Comparison of ENCODE assay signal across 7 mouse cellular contexts in genomic region chr11:50174730-50175187, GRCm38 (mm10). TPM values are rescaled to one million over a fixed set of nuclear protein-coding genes. Genes with fewer than 3 reads are reported as not detected.
A peak's percentile ranks its signal among the peaks of the same experiment; 100 is the strongest.
DNase-seq lines count a peak whose midpoint lies in the region; ATAC-seq and TF ChIP-seq lines count a peak whose summit lies in the region.

No protein-coding gene starts in this region.

- no peaks in the 10 kb centered on the region for H3K27me3 ChIP-seq in midbrain, embryonic 10.5 days (ENCODE audit: low read depth, poor library complexity, severe bottlenecking)

- peak; percentile 100 for ATAC-seq in common myeloid progenitor, adult 5-6 weeks (replicated peaks; ENCODE audit: low read depth, poor library complexity, severe bottlenecking)

- H3K36me3 ChIP-seq in midbrain, embryonic 10.5 days = peaks cover 39% of the 10 kb centered on the region

- intact Hi-C loops in gastrocnemius, adult 2 months (cut with DNase I) = loop anchor here (2.0 kb wide), 2 partner anchors 36 to 44 kb away; partner anchors contain the start of genes Mgat4b, Sqstm1 and Tbc1d9b
- intact Hi-C loops in left cerebral cortex, postnatal 25 days (cut with DNase I) = no loop called here

- under 1% methylated on average over 27 of the region's 27 CpGs for WGBS in midbrain, embryonic 10.5 days

- no peaks in the 10 kb centered on the region for H3K9me3 ChIP-seq in midbrain, embryonic 10.5 days (replicated peaks)

- TF ChIP-seq CTCF in gastrocnemius, adult 2 months (IDR thresholded peaks at IDR 0.05) = no peak

- peak overlapping the region; percentile 89 for H3K4me3 ChIP-seq in gastrocnemius, adult 2 months
- H3K4me3 ChIP-seq in midbrain, embryonic 10.5 days = peak overlapping the region; percentile 66

- peak; percentile 99 for DNase-seq in adipocyte (ENCODE audit: low spot score)
- DNase-seq in gastrocnemius, adult 2 months = peak; percentile 99
- peak; percentile 98 for DNase-seq in induced T-regulatory cell, adult 2 months (ENCODE audit: low read depth)
- DNase-seq in left cerebral cortex, postnatal 25 days (ENCODE audit: low spot score in 2 of 2) = peak; percentile 94 to 98
- DNase-seq in midbrain, embryonic 10.5 days (ENCODE audit: low spot score) = peak; percentile 97
- peak; percentile 96 for DNase-seq in right cerebral cortex, postnatal 4 days

- H3K4me1 ChIP-seq in midbrain, embryonic 10.5 days = peaks cover 14% of the 10 kb centered on the region

- H3K27ac ChIP-seq in gastrocnemius, adult 2 months = peak overlapping the region; percentile 89
- H3K27ac ChIP-seq in midbrain, embryonic 10.5 days (replicated peaks) = peak overlapping the region; percentile 86

RNA-seq across cellular contexts. Expression of gene Mrnip, which starts 0.5 kb away (rescaled TPM):
- 9.1 and 11.9 TPM in 2 replicates for total RNA-seq in common myeloid progenitor, adult 5-6 weeks (2017)
- total RNA-seq in gastrocnemius, adult 2 months (2021) = 1 to 10 TPM; 2.4 to 3.1 TPM
- total RNA-seq in left cerebral cortex, postnatal 25 days (2021) = 10 to 100 TPM; 13.4 to 14.1 TPM
- 23.4 and 23.8 TPM in 2 replicates for polyA plus RNA-seq in midbrain, embryonic 10.5 days (2016; fragmentation: Nextera tagmentation; extraction: Ambion mirVana)

RNA-seq across cellular contexts. Expression of gene Sqstm1, which starts 35.9 kb away (rescaled TPM):
- 246 and 349 TPM in 2 replicates for total RNA-seq in common myeloid progenitor, adult 5-6 weeks (2017)
- total RNA-seq in gastrocnemius, adult 2 months (2021) = 100 to 1,000 TPM; 376 to 655 TPM
- total RNA-seq in left cerebral cortex, postnatal 25 days (2021) = 100 to 1,000 TPM; 460 to 480 TPM
- polyA plus RNA-seq in midbrain, embryonic 10.5 days (2016; fragmentation: Nextera tagmentation; extraction: Ambion mirVana) = 136 and 165 TPM in 2 replicates

RNA-seq across cellular contexts. Expression of gene Mgat4b, which starts 35.9 kb away (rescaled TPM):
- 14.1 and 16.4 TPM in 2 replicates for total RNA-seq in common myeloid progenitor, adult 5-6 weeks (2017)
- total RNA-seq in gastrocnemius, adult 2 months (2021) = 10 to 100 TPM; 33.9 to 40.7 TPM
- 10 to 100 TPM; 66.4 to 76.3 TPM for total RNA-seq in left cerebral cortex, postnatal 25 days (2021)
- polyA plus RNA-seq in midbrain, embryonic 10.5 days (2016; fragmentation: Nextera tagmentation; extraction: Ambion mirVana) = 12.1 and 18.1 TPM in 2 replicates

RNA-seq across cellular contexts. Expression of gene Tbc1d9b, which starts 43.6 kb away (rescaled TPM):
- total RNA-seq in common myeloid progenitor, adult 5-6 weeks (2017) = 55.6 and 56.0 TPM in 2 replicates
- 10 to 100 TPM; 25.3 to 28.6 TPM for total RNA-seq in gastrocnemius, adult 2 months (2021)
- 100 to 1,000 TPM; 109 to 120 TPM for total RNA-seq in left cerebral cortex, postnatal 25 days (2021)
- 33.6 and 39.8 TPM in 2 replicates for polyA plus RNA-seq in midbrain, embryonic 10.5 days (2016; fragmentation: Nextera tagmentation; extraction: Ambion mirVana)

Comparison
In these comparisons a context has a peak if more than half of its experiments do, and no peak if none do; other contexts are left out.
1. Peak in every context shown above with its lines: DNase-seq, ATAC-seq, H3K4me3 ChIP-seq and H3K27ac ChIP-seq.